Mouse (Mus musculus): ENCODE measurements around the gene Acap2. TPM values are rescaled to one million over a fixed set of nuclear protein-coding genes. Genes with fewer than 3 reads are reported as not detected.

Acap2 gene
- total and polyA plus RNA-seq, 3 experiments: 31.5 to 47.4 (median 36.9) TPM

- no peak overlapping the region for H3K4me2 ChIP-seq (ENCODE audit: insufficient read depth, low read depth, poor library complexity, severe bottlenecking)
- H3K9me3 ChIP-seq (replicated peaks; ENCODE audit: low read length): no peaks in the 10 kb centered on the region
- no peak overlapping the region for H3K9ac ChIP-seq (ENCODE audit: insufficient read depth, low read depth)
- no peak overlapping the region for H3K4me3 ChIP-seq (replicated peaks in 1 of 3; ENCODE audit: low read depth in 2 of 3, low read length in 2 of 3, poor library complexity in 1 of 3)
- no peak for DNase-seq (ENCODE audit: extremely low read depth)
- H3K4me1 ChIP-seq (ENCODE audit: control insufficient read depth in 1 of 2, insufficient read depth in 2 of 2): peaks cover 15 to 40% of the 10 kb centered on the region in 2 experiments
- no peaks in the 10 kb centered on the region for H3K79me2 ChIP-seq (replicated peaks; ENCODE audit: control insufficient read depth, extremely low read depth, insufficient read depth, poor library complexity, severe bottlenecking)
- dilution Hi-C loops (cut with MboI; ENCODE audit: extremely low pct_ligation_motif_present, extremely low pct_unique_long_range_greater_than_20kb, low sequenced_read_pairs): no loop called here
- no peaks in the 10 kb centered on the region for H3K27me3 ChIP-seq (replicated peaks)
- no peak for TF ChIP-seq E2F4 (IDR thresholded peaks at IDR 0.05; ENCODE audit: insufficient replicate concordance, low read depth, low read length)
- no peak for TF ChIP-seq POLR2A (IDR thresholded peaks at IDR 0.05; ENCODE audit: low read depth, low read length)
- TF ChIP-seq HCFC1 (IDR thresholded peaks at IDR 0.05; ENCODE audit: low read depth, low read length): no peak
- no peak for TF ChIP-seq MAFK (IDR thresholded peaks at IDR 0.05; ENCODE audit: insufficient replicate concordance, low read length)
- TF ChIP-seq CHD1 (IDR thresholded peaks at IDR 0.05; ENCODE audit: low read depth, low read length): no peak
- no peak for TF ChIP-seq ETS1 (conservative IDR thresholded peaks at IDR 0.05; ENCODE audit: low read depth, low read length)
- no peak for TF ChIP-seq CHD2 (IDR thresholded peaks at IDR 0.05; ENCODE audit: low read length)
- TF ChIP-seq IRF4 (IDR thresholded peaks at IDR 0.05; ENCODE audit: low read depth, low read length): no peak
- no peak for TF ChIP-seq ZMIZ1 (IDR thresholded peaks at IDR 0.05; ENCODE audit: low read depth, low read length)
- no peak for TF ChIP-seq ZC3H11A (IDR thresholded peaks at IDR 0.05; ENCODE audit: low read depth, low read length)
- no peak for TF ChIP-seq MEF2A (IDR thresholded peaks at IDR 0.05; ENCODE audit: borderline replicate concordance, low read depth, low read length)
- no peak for TF ChIP-seq UBTF (IDR thresholded peaks at IDR 0.05; ENCODE audit: low read depth, low read length)
- TF ChIP-seq EP300 (IDR thresholded peaks at IDR 0.05; ENCODE audit: low read length): no peak
- H3K27ac ChIP-seq (ENCODE audit: insufficient read depth, low read depth): no peak overlapping the region
- in situ Hi-C loops (cut with MboI; ENCODE audit: low pct_ligation_motif_present, low pct_unique_long_range_greater_than_20kb, low sequenced_read_pairs): no loop called here
- H3K36me3 ChIP-seq (replicated peaks in 1 of 2; ENCODE audit: control insufficient read depth in 1 of 2, insufficient read depth in 1 of 2, low read length in 1 of 2): peaks cover 2 to 26% of the 10 kb centered on the region in 2 experiments
These were observed 47.7 kb upstream of the Acap2 start for GRCm38 (mm10) chr16:31248717-31249116.

GRCm38 (mm10) chr16:31247442-31247841, 46.4 kb upstream of the Acap2 start:
- no peak overlapping the region for H3K4me2 ChIP-seq (ENCODE audit: insufficient read depth, low read depth, poor library complexity, severe bottlenecking)
- H3K36me3 ChIP-seq (replicated peaks in 1 of 2; ENCODE audit: control insufficient read depth in 1 of 2, insufficient read depth in 1 of 2, low read length in 1 of 2): peaks cover 0 to 27% of the 10 kb centered on the region in 2 experiments
- no peaks in the 10 kb centered on the region for H3K79me2 ChIP-seq (replicated peaks; ENCODE audit: control insufficient read depth, extremely low read depth, insufficient read depth, poor library complexity, severe bottlenecking)
- peaks cover 15 to 35% of the 10 kb centered on the region in 2 experiments for H3K4me1 ChIP-seq (ENCODE audit: control insufficient read depth in 1 of 2, insufficient read depth in 2 of 2)
- H3K9me3 ChIP-seq (replicated peaks; ENCODE audit: low read length): no peaks in the 10 kb centered on the region
- H3K4me3 ChIP-seq (replicated peaks in 1 of 3; ENCODE audit: low read depth in 2 of 3, low read length in 2 of 3, poor library complexity in 1 of 3): no peak overlapping the region
- no peak overlapping the region for H3K9ac ChIP-seq (ENCODE audit: insufficient read depth, low read depth)
- in situ Hi-C loops (cut with MboI; ENCODE audit: low pct_ligation_motif_present, low pct_unique_long_range_greater_than_20kb, low sequenced_read_pairs) (no loop called here), dilution Hi-C loops (cut with MboI; ENCODE audit: extremely low pct_ligation_motif_present, extremely low pct_unique_long_range_greater_than_20kb, low sequenced_read_pairs) (no loop called here)
- DNase-seq (ENCODE audit: extremely low read depth): no peak
- H3K27ac ChIP-seq (ENCODE audit: insufficient read depth, low read depth): no peak overlapping the region
- H3K27me3 ChIP-seq (replicated peaks): no peaks in the 10 kb centered on the region
- TF ChIP-seq ZNF384 (IDR thresholded peaks at IDR 0.05; ENCODE audit: low read depth, low read length): no peak
- TF ChIP-seq MXI1 (IDR thresholded peaks at IDR 0.05; ENCODE audit: low read depth, low read length): no peak
- TF ChIP-seq USF2 (conservative IDR thresholded peaks at IDR 0.05; ENCODE audit: low read depth, low read length): no peak
- no peak for TF ChIP-seq IRF4 (IDR thresholded peaks at IDR 0.05; ENCODE audit: low read depth, low read length)
- no peak for TF ChIP-seq TBP (conservative IDR thresholded peaks at IDR 0.05; ENCODE audit: low read depth, low read length)
- no peak for TF ChIP-seq RCOR1 (conservative IDR thresholded peaks at IDR 0.05; ENCODE audit: low read depth, low read length)
- no peak for TF ChIP-seq MAX (IDR thresholded peaks at IDR 0.05; ENCODE audit: low read length)
- TF ChIP-seq ZMIZ1 (IDR thresholded peaks at IDR 0.05; ENCODE audit: low read depth, low read length): no peak
- TF ChIP-seq ETS1 (conservative IDR thresholded peaks at IDR 0.05; ENCODE audit: low read depth, low read length): no peak
- TF ChIP-seq NRF1 (IDR thresholded peaks at IDR 0.05; ENCODE audit: low read depth, low read length): no peak
- no peak for TF ChIP-seq UBTF (IDR thresholded peaks at IDR 0.05; ENCODE audit: low read depth, low read length)
- no peak for TF ChIP-seq ZC3H11A (IDR thresholded peaks at IDR 0.05; ENCODE audit: low read depth, low read length)
- TF ChIP-seq USF1 (IDR thresholded peaks at IDR 0.05; ENCODE audit: low read depth, low read length): no peak
- TF ChIP-seq HCFC1 (IDR thresholded peaks at IDR 0.05; ENCODE audit: low read depth, low read length): no peak
- TF ChIP-seq RAD21 (IDR thresholded peaks at IDR 0.05; ENCODE audit: low read depth, low read length): no peak
- TF ChIP-seq TCF12 (IDR thresholded peaks at IDR 0.05; ENCODE audit: low read depth, low read length): no peak
- TF ChIP-seq POLR2A (IDR thresholded peaks at IDR 0.05; ENCODE audit: low read depth, low read length): no peak
- TF ChIP-seq PAX5 (IDR thresholded peaks at IDR 0.05; ENCODE audit: low read length): no peak

Data from CH12.LX (cell line).